Mouse (Mus musculus) brown adipose tissue, adult 24 weeks (tissue): Measurements from ENCODE around the gene Aplf. TPM values are rescaled to one million over a fixed set of nuclear protein-coding genes. Genes with fewer than 3 reads are reported as not detected.
"Not testable (repeated sequence)": the region's sequence is repeated elsewhere in the genome, so short reads cannot be mapped to it uniquely, and the experiment has no call there.

Source experiments
- H3K27ac ChIP-seq: fragments of 200-500 bp; replicated peaks from 2 replicates; pipeline ENCODE4 v1.5.1; 2012; ENCODE audit warnings: low read depth, mild to moderate bottlenecking, low read length
- H3K4me1 ChIP-seq: fragments of 200-500 bp; 2 replicates; pipeline ENCODE4 v1.6.1; 2012; ENCODE audit warnings: low read length, mixed read lengths; ENCODE audit not compliant: control insufficient read depth, insufficient read depth, insufficient read length
- H3K4me3 ChIP-seq: fragments of 200-500 bp; 2 replicates; pipeline ENCODE4 v1.5.1; 2012; ENCODE audit warnings: low read depth, mild to moderate bottlenecking, low read length, moderate library complexity; ENCODE audit not compliant: insufficient read depth
- polyA plus RNA-seq: library from polyadenylated mRNA; stranded (reverse); fragments of >200 nt; gene quantifications from 2 replicates; pipeline ENCODE4 v1.2.4, GENCODE M21; 2012; ENCODE audit not compliant: missing spikeins, insufficient read depth, insufficient read length

Gene Aplf
- polyA plus RNA-seq, 1 experiment, result 2.6 TPM

DNA sequence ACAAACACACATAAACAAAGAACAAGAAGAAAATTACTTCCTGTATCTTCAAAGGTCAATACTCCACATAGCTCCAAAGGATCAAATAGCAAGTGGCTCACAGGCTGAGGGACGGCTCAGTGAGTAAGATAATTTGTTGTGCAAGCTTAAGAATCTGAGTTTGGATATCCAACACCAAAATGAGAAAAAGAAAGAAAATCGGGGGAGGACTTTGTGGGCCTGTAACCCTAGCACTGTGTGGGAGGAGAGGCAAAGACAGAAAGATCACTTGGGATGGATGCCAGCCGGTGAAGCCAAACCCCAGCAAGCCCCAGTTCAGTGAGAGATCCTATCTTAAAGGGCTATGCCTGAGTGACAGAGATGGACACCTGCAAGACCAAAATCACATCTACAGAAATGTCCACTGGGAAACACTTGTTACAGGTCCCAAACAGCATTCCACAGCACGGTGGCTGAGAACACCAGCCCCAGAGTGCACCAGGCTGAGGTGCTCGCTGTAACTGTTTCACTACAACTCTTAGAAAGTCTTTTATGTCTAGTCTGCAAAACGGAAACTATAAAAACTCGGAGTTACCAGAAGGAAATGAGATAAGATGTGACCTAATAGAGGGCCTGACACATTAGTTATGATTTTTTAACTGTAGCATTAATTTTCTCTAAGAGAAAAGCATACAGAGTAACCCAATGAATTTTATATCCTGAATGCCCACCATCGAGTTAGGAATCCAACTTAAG is 17.9 kb downstream of the Aplf start:
- H3K4me1 ChIP-seq, result no peaks in the 10 kb centered on the region
- no peak overlapping the region for H3K4me3 ChIP-seq
- no peak overlapping the region for H3K27ac ChIP-seq

DNA sequence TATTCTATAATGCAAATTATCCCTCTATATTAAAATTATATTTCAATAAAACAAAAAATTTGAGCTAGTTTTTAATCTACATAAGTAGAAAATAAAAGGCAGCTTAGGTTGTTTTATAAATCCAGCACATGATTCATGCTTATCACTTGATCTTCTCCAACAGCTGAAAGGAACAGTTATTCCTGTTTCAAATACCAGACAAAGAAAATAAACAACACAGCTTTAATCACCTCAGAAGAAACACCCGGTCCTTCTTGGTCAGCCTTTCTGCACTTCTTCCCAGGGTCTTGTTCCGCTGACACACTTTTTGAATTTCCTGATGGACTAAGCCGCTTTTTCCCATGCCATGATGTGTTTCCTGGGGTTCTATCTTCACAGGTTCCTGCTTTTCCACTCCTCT is 18.5 kb downstream of the Aplf start:
- H3K4me3 ChIP-seq, result no peak overlapping the region
- H3K4me1 ChIP-seq, result no peaks in the 10 kb centered on the region
- no peak overlapping the region for H3K27ac ChIP-seq

GRCm38 (mm10) chr6:87652670-87653069 is 19.3 kb downstream of the Aplf start:
- Histone ChIP-seq H3K4me1 (no peaks in the 10 kb centered on the region), H3K4me3 (no peak overlapping the region), H3K27ac (no peak overlapping the region)

GRCm38 (mm10) chr6:87651787-87652186 is 20.2 kb downstream of the Aplf start:
- Histone ChIP-seq H3K4me3 (no peak overlapping the region), H3K4me1 (no peaks in the 10 kb centered on the region), H3K27ac (no peak overlapping the region)

DNA sequence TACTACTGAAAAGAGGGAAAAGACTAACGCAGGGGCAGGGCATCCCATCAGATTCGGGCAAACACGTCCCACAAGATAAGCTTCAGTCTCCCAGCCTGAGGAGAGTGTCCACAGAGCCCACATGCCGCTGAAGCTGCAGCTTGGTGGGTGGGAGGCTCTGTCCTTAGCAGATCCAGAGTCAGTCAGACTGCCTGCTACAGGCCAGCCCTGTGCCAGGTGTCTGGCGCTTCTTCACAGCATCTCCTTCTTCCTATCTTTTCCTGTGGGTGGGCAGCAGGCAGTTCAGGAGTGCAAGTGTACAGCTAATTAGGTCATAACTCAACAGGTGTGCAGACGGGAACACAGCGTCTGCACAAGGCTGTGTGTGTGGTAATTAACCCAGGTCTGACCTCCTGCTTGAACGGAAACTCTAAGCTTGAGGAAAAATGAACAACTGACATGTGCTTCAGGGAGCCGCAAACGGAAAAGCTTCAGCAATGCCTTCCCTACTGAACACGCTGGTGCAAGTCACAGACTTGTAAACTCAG is 33.8 kb downstream of the Aplf start:
- Histone ChIP-seq H3K27ac (no peak overlapping the region), H3K4me1 (no peaks in the 10 kb centered on the region), H3K4me3 (no peak overlapping the region)

DNA sequence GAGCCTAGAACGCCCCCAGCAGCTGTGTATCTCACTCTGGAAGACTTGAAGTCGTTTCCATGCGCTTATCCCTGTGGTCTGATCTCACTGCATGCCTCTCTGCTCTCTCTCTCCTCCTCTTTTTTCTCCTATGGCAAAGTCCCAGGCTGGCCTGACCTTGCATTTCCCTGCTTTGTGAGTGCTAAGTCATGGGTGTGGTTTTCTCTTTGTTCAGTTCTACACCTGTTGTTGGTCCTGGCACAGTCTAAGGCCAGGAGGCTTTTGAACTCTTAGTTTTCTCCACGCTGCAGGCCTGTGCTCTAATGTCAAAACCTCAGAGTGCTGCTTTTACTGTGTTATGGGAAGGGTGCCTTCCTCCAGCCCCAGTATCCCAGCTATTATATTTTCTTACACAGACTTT is 39.8 kb downstream of the Aplf start:
- Histone ChIP-seq H3K4me1 (no peaks in the 10 kb centered on the region), H3K27ac (no peak overlapping the region), H3K4me3 (no peak overlapping the region)

- not testable (repeated sequence) for H3K4me1 ChIP-seq, H3K4me3 ChIP-seq
Measured at GRCm38 (mm10) chr6:87628936-87629335, 43.1 kb downstream of the Aplf start.

DNA sequence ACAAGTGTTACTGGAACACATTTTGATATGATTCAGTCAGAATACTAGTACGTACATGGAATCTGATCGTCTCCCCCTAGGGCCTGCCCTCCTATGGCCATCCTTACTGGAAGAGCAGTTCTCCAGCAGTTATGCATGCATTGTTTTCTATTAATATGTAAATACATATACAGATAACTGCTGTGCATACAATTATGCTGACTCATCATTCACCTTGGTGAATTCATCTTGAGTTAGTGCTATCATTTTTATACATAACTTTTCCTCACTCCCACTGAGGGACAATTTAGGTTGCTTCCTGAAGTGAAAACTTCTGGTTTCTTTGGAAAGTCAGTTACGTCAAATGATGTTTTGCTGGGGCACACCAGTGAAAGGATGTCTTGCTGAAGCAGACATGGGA is 48.8 kb downstream of the Aplf start:
- Histone ChIP-seq H3K27ac (no peak overlapping the region), H3K4me3 (no peak overlapping the region), H3K4me1 (0 out of 2 replicates have a peak, but pooled peaks cover 2% of the 10 kb centered on the region)

More at GRCm38 (mm10) chr6:87628936-87629335, 43.1 kb downstream of the Aplf start:
- not testable (repeated sequence) for H3K27ac ChIP-seq

DNA sequence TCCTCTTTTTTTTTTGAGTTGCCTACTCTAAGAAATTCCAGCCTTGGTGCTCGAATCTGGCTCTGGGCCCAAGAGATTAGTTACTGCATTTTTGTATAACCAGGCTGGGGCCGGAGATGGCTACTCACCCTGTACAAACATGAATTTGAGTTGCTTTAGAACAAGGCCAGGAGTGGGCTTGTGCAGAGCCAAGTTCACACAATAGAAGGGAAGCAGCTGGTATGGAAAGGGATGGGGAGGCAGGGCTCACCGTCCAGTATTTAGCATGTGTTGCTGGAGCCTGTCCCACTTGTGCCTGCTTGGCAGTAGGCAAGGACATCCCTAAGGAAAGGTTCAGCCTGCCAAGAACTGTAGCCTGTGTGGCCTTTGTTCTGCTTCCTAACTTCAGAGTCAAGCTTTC is 50.7 kb downstream of the Aplf start:
- Histone ChIP-seq H3K27ac (no peak overlapping the region), H3K4me1 (0 out of 2 replicates have a peak, but pooled peaks cover 2% of the 10 kb centered on the region), H3K4me3 (no peak overlapping the region)

- 0 out of 2 replicates have a peak, but pooled peaks cover 2% of the 10 kb centered on the region for H3K4me1 ChIP-seq
- H3K27ac ChIP-seq, result no peak overlapping the region
- H3K4me3 ChIP-seq, result no peak overlapping the region
Measured at GRCm38 (mm10) chr6:87618021-87618420, 54.0 kb downstream of the Aplf start.

- H3K4me3 ChIP-seq, result no peak overlapping the region
- no peak overlapping the region for H3K27ac ChIP-seq
- H3K4me1 ChIP-seq, result no peaks in the 10 kb centered on the region
Measured at GRCm38 (mm10) chr6:87615696-87616083, 56.3 kb downstream of the Aplf start.

- H3K4me1 ChIP-seq, result no peaks in the 10 kb centered on the region
- no peak overlapping the region for H3K27ac ChIP-seq
- no peak overlapping the region for H3K4me3 ChIP-seq
Measured at GRCm38 (mm10) chr6:87614794-87615695, 56.9 kb downstream of the Aplf start.

GRCm38 (mm10) chr6:87599825-87600224 is 72.2 kb downstream of the Aplf start:
- no peaks in the 10 kb centered on the region for H3K4me1 ChIP-seq
- no peak overlapping the region for H3K4me3 ChIP-seq
- H3K27ac ChIP-seq, result no peak overlapping the region

- Histone ChIP-seq H3K4me1 (no peaks in the 10 kb centered on the region), H3K4me3 (no peak overlapping the region), H3K27ac (no peak overlapping the region)
Measured at GRCm38 (mm10) chr6:87597116-87597833, 74.7 kb downstream of the Aplf start.

DNA sequence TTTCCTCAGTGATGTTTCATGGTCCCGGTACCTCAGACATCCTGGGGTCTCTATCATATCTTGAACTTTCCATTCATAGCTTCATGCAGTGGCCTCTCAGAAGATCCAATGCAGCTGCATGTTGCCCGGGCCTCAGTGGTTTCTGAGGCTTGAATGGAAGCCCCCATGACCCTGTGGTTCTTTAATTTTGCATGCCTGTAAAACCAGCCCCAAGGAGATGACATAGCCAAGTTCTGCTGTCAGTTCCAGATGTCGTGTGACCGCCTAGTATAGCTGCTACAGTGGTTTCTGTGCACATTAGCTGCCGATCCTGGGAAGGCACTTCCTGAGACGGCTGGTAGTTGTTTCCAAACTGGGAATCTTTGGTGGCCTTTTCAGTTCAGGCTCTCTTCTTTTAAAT is 77.8 kb downstream of the Aplf start:
- no peak overlapping the region for H3K27ac ChIP-seq

More for the DNA sequence above, 77.8 kb downstream of the Aplf start:
- H3K4me3 ChIP-seq, result no peak overlapping the region
- no peaks in the 10 kb centered on the region for H3K4me1 ChIP-seq
